Mouse (Mus musculus): ENCODE results near the gene Ctns.

- TF ChIP-seq POLR2A (IDR thresholded peaks at IDR 0.05; ENCODE audit: borderline replicate concordance, extremely low read depth, low read depth, low read length) (no peak), CTCF (IDR thresholded peaks at IDR 0.05; ENCODE audit: insufficient read depth, low read length) (no peak)
Measured at GRCm38 (mm10) chr11:73233992-73234391, 35.1 kb upstream of the Ctns start, which contains the start of gene Trpv1.
